Mouse (Mus musculus): ENCODE data around the gene Fyn.
A peak's percentile ranks its signal among the peaks of the same experiment; 100 is the strongest.

Gene Fyn

DNA sequence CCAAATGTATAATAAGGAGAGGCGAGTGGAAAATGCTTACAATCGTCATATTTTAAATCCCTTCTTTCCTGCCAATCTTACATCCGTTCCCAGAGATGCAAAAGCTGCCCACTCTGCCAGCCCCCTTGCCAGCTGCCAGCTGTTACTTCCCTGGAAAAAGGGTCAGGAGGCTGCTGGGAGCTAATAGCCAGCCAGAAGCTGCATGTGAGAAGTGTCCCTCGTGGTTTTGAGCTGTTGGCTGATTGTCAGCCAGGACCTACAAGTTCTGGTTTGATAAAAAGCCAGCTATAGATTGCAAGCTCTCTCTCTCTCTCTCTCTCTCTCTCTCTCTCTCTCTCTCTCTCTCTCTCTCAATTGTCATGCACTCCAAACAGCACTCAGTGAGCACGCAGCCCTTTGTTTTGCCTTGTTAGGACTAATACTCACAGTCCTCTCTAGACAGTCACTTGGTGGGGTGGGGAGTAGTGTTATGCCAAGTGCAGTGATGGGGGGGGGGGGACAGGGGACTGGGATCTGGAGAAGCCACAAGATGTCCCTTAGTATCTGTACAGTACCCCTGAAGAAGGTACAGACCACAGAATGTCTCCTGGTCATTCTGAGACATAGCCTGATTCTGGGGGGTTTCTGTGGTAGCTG lies 218.8 kb downstream of the Fyn start:
- DNase-seq: no peak

DNA sequence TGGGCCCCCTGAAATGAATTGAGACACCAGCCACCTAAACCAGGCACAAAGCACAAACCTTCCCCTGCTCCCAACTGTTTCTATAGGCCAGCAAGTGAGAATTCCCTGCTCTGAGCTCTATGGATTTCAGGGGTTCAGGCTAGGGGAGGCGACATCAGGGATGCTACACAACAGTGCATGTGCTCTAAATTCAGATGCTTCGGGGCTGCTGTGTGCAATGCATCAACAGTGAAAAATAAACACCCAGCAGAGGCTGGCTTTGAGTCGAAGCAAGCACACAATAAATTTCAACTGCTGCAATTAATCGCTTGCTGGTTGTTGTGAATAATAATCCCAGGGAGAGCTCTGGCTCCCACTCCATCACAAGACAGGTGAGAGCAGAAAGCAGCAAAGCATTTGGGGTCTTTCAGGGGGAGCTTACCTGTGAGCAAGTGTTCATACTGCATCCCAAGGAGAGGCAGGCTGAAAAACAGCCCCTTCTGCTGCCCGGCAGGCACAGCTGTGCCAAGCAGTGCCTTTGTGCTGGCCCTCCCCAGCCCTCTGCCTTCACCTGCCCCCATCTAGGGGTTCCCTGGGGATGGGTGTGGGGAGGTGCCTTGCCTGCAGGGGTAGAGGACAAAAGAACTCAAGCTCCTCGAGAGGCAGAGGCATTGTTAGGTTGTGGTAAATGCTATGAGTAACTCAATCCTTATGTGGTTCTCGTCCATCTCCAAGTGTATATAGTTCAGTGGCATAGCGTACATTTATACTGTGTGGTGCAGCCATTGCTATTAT lies 219.5 kb downstream of the Fyn start:
- no peak for DNase-seq

DNA sequence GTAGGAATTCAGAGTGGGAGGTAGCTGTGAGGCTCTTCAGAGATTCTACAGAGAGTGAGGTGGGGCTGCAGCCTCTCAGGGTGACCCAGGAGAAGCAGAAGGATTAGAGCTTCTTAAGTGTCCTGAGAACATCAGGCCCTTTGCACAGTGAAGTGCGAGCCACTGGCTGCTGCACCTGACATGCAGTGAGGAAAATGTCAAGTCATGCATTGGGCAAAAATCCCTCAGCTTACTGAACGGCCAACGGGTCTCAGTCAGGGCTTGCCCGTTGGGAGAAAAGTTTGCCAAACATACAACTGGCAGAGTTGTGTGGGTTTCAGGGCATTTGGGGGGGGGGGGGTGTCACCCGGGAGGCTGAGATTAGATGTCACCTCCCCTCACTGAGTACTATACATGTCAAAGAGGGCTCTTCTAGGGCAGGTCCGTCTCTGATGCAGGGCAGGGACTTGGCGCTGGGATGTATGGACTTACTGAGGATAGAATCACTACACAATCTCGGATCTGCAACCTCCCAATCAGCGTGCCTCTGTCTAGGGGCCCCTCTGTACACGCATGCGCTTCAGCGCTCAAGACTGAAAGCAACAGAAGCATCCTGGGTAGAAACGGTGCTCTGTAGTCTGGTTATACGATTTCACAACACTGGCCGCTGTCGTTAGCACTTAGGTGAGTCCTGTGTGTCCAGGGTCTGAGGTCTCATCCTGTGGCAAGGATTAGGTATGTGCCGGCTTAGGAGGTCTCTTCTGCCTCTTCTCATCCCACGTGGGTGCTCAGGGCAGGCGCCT lies 221.3 kb downstream of the Fyn start:
- no peak for DNase-seq

DNA sequence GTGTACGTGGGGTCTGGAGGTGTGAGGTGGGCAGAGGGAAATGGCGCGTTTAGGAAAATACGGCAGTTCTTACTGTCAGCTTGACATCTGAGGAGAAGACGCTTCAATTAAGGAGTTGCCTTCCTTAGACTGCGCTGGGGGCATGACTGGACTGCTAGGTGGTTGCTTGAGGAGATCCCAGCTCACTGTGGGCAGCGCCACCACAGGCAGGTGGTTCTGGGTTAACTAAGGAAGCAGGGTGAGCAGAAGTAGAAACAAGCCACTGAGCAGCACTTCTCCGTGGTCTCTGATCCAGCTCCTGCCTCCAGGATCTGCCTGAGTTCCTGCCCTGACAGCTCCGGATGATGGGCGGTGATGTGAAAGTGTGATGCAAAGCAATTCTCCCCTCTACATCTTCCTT lies 222.0 kb downstream of the Fyn start:
- no peak for DNase-seq

DNA sequence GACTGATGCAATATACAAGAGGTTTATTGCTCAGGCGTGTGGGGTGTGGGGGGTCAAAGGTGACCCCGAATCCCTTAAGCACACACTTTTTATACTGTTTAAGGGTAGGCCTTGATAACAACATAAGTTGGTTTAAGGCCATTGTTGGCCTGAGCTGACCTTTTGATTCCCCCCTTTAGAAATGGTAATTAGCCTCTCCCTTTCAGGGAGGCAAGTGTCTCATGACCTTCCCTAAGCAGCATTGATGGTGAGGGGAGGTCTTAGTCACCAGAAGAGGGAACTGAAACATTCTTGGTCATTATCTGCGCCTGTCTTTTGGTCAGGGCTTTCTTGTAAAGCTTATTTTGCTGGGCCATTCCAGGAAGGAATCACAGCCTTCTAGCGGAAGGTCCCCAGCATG lies 223.8 kb downstream of the Fyn start:
- no peak for DNase-seq

DNA sequence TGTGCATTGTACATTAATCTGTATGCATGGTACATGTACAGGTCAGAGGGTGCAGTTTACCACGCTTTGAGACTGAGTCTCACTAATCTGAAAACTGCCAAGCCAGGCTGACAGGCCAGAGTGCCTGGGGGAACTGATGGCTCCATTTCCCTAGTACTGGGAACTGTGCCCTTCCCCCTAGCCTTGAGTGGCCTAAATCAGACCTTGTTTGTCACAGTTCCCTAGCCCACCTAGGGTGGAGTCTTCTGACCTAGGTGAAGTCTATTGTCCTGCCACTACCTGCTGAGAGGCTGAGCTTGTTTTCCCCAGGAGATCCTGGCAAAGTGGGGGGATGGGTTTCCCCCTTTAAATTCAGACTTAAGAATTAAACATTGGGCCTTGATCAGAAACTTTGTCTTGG lies 226.1 kb downstream of the Fyn start:
- DNase-seq: no peak

DNA sequence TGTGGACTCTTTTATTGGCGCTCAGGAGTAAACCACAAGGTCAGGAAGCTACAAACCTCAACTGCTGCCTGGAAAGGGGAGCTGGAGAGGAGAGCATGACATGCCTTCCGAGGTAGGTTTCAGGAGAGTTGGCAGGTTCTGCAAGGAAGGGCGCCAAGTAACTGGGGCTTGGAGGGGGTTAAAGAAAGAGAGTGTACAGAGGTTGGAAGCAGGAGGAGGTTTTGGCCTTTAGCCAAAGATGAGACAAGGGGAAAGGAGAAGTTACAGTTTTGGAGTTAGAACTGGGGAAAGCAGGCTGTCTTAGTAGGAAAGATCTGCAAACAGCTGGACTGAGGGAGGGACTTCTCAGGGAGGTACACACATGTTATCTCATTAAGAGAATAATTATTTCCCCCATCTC lies 227.2 kb downstream of the Fyn start:
- no peak for DNase-seq

DNA sequence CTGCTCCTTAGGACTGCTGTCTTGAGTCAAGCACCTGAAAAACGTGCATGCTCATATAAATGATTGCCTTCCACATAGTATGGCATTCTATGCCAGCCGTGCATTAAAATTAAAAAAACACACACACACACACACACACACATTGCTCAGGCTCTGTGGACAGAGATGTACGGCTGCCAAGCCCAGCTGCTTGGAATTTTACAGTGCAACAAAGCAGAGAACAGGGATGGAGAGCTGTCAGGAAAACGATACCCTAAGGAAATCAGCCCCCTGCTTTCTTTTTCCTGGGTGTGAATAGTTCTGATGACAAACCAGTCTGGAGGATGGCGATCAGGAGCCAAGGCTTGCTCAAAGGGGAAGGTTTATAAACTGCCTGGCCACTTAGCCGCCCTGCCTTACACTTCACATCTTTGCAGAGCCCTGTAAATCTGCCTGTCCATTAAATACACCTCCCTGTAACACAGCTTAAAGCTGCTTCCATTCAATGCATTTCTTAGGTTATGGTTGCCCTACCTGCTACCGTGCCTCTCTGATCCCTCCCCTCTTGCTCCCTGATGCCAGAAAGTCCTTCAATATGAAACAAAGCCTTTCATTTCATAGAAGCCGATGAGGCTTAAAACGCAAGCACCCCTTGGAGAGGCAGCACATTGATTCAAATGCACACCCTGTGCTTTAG lies 228.6 kb downstream of the Fyn start:
- DNase-seq: no peak

DNA sequence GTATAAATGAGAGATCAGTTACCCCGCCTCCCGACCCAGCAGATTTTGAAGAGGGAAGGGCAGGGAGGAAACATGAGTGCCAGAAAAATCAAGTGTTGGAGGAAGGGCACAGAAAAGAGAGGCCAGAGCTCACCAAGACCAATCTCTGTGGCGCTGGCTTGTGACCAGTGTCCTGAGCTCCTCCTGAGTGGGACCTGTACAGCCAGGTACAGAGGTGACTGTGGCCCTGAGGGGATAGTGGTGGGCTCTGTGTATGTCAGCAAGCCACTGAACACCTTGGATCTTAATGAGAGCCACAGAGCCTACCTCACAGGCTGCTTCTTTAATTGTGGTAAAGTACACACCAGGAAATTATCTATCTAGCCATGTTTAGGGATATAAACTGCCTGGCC lies 229.1 kb downstream of the Fyn start:
- no peak for DNase-seq

DNA sequence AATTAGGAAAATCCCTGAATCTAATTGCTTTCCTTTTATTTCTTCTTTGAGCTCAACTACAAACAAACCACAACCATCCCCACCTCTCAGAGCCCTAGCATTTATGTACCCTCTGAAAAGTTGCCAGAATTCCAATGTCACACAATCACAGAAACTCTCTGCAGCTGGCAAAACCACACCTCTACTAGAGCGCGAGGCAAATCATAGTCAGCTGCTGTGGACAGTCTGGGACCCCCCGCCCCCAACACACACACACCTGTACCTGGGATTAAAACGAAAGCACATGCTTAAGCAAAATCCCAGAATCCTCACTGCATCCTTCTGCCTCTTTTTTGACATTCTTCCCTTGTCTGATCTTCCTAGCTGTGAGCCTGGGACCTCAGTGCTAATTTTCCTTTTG lies 230.9 kb downstream of the Fyn start:
- no peak for DNase-seq

DNA sequence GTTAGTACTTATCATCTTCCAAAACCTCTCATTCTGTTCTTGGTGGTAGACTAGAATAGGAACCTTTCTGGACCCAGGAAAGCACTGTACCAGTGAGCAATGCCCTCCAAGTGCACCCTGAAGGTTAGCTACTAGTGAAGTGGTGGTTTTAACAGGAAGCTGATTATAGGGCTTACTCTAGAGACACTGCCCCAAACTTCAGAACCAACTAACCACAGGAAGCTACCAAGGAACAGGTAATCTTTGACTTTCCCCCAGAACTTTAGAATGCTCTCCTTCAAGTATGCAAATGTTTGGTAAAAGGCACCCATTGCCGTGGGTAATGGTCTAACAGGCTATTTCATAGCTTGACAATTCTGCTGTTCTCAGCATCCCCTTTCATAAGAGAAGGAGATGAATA lies 231.5 kb downstream of the Fyn start:
- no peak for DNase-seq

DNA sequence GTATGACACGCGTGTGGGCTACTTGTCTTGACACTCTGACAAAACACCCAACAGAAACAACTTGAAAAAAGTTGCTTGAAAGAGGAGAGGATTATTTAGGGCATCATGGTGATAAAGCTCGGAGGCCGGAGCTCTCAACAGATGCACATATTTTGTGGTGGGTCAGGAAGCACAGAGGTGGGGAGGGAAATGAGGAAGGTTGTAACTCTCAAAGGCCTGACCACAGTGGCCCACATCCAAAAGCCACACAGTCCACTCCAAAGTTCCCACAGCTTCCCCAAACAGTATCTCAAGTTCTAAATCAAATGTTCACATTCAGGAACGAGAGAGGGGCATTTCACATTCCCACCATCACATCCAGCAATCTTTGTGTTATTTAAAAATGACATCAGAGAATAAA lies 232.4 kb downstream of the Fyn start:
- DNase-seq: no peak

DNA sequence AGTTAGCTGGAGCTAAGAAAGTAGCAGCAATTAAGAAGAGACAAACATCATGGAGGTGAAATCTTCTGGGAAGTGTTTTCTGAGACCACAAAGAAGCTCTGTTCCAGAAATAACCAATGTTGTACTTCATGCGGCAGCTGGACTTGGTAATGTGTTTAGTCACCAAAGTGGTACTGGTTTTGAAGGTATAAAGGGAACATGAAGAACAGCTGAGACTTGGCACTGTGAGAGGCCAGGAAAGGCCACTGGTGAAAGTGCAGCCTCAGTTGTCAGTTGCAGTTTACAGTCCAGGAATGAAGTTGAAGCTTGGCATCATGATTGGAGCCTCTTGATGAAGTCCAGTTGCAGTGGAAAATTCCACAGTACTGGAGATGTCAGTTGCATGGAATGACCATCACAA lies 237.8 kb downstream of the Fyn start:
- DNase-seq: no peak

DNA sequence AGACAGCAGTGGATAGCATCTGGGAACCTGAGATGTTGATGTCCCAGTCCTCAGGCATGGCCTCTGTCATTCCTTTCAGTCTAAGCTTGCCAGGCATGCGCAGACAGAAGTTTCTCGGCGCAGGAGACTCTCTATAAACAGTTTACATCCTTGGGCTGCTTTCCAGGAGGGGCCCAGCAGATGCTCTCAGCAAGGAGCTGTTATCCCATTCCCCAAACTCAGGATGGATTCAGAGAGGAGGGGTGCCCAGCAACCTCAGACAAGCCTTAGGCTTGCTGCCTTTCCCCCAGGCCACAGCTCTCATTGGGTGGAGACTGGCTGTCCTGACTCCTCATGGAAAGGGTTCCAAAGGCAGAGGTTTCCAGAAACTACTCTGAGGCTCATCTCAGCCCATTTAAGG lies 242.6 kb downstream of the Fyn start:
- DNase-seq: no peak

DNA sequence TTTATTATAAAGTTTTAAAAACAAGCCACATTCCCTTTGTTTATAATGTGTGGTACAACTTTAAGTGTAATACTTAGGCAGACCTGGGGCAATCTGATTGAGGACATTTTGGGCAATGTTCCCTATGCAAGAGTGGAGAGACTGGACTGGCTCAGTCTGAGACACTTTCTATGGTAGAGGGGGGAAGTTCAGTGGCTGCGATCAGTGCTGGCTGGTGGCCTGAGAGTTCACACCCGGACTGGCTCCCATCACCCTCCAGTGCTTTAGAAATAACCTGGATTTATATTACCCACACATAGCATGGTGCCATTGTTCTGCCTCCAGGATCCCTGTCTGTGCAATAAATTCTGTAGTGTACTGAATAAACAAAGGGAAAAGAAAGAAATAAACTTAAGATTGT lies 243.5 kb downstream of the Fyn start:
- DNase-seq: no peak

DNA sequence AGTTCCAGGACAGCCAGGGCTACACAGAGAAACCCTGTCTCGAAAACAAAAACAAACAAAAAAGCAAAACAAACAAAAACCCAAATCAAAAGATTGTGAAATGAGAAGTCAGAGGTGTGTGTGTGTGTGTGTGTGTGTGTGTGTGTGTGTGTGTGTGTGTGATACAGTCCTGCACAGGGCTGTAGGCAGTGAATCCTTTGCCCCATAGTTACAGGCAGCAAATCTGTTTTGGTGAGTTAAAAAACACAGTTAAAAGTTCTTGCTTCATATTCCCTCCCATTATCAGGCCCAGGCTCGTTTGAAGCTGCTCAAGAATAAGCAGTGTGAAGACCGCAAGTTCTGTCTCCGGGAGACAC lies 244.0 kb downstream of the Fyn start, which contains the start of gene Traf3ip2:
TSS of gene Traf3ip2 (plus strand) at position 302 of the 356 bp plus-strand sequence.
- no peak for DNase-seq

DNA sequence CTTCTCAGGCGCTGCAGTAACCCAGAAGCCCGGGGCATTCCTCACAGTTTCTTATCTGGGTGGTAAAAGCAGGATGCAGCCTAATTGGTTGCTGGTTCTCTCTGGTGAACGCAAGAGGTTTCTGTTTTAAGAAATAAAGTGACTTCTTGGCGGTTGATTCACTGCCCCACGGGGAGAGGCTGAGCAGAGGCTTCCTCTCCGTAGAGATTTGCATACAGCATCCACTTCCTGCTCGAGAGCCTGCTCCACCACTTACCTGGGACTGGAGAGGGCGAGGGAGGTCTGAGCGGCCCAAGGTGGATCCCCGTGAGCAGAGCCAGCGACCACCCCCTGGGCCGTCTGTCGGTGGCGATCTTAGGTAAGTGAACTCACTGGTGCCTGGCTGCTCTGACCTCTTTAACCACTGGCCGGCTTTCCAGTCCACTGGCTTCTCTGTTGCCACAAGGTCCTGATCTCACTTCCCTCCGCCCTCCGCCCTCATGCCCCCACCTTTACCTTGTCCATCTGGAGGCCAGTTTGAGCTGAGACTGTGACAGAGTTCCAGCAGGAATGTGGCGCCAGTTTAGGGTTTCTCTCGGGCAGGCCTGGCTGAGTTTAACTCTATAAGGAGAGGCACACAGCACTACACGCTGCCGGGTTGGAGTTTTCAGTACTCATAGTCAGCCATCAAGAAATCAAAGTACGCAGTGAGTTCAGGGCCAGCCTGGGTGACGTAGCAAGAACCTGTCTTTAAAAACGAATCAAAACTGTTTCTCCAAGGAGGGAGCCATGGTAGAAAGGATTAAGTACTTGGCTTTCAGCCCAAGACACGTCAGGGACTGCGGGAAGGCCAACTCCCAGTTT lies 244.6 kb downstream of the Fyn start:
- peak; percentile 72 to 76 for DNase-seq

DNA sequence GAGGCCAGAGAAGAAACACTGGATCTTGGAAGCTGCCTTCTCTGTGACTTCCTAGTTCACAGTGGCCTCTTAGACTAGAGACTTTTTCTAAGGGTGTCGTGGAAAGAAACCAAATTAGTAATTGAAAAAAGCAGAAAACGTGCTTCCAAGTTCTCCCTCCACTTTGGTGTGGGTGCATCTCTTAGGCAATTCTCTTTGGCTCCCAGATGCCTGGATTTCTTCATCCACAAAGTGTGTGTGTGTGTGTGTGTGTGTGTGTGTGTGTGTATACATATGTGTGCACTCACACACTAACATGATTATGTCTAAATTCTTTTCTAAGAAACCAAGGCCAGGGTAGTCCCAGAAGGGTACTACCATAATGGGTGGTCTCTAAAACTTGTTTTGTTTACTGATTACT lies 245.3 kb downstream of the Fyn start:
- no peak for DNase-seq

DNA sequence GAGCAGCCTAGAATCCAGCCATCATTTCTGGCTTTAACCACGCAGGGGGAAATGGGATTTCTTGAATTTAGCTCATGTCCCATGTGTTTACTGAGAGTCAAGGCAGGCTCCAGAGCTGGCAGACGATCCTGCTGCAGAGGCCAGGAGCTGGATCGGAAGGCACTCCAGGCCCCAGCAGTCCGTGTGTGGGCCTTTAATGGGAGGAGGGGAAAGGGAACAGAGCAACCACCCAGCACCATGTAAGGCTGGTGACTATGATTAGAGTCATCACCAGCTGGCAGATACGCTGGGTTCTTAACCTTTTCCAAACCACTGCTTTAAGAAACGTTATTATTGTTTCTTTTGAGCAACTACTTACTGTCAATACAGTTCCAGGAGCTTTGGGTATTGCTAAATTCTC lies 246.0 kb downstream of the Fyn start:
- DNase-seq: no peak

Measured in spleen, adult 18-20 months (tissue).